11 mouse cellular contexts compared by ENCODE assay signal in genomic region chr12:72515446-72515845, GRCm38 (mm10). TPM values are rescaled to one million over a fixed set of nuclear protein-coding genes. Genes with fewer than 3 reads are reported as not detected.
DNase-seq lines count a peak whose midpoint lies in the region; ATAC-seq and TF ChIP-seq lines count a peak whose summit lies in the region.
"Had no signal": no experiment of that assay in that cellular context is flagged by ENCODE, and none has a peak within 500 bp of the region (broad histone marks: within the 10 kb centered on the region; RNA-seq: fewer than 3 reads in every experiment).

No protein-coding gene starts in this region.

- no peak overlapping the region for H3K27ac ChIP-seq in liver, embryonic 14.5 days
- no peak overlapping the region for H3K27ac ChIP-seq in liver, embryonic 11.5 days (ENCODE audit: low read depth, low read length)
- H3K27ac ChIP-seq: embryonic facial prominence, embryonic 15.5 days had no signal

- no peak for ATAC-seq in liver, embryonic 14.5 days (ENCODE audit: insufficient read depth)
- ATAC-seq in liver, embryonic 11.5 days (replicated peaks; ENCODE audit: low FRiP score) = no peak

- 0 out of 4 replicates have a peak, but pooled peaks cover 0 to 5% of the 10 kb centered on the region in 2 experiments for H3K4me1 ChIP-seq in liver, embryonic 14.5 days (replicated peaks; ENCODE audit: control insufficient read depth in 2 of 2, insufficient read depth in 2 of 2, low read length in 1 of 2)
- H3K4me1 ChIP-seq in liver, embryonic 11.5 days (replicated peaks; ENCODE audit: control insufficient read depth, insufficient read depth, low read length) = no peaks in the 10 kb centered on the region
- H3K4me1 ChIP-seq: embryonic facial prominence, embryonic 15.5 days had no signal

- TF ChIP-seq EP300 in liver, embryonic 14.5 days (IDR thresholded peaks at IDR 0.05; ENCODE audit: low read depth) = no peak

- peak; percentile 10 for DNase-seq in gastrocnemius, adult 18-20 months (ENCODE audit: low spot score)
- no peak for DNase-seq in gastrocnemius, postnatal 4 days (ENCODE audit: low spot score in 2 of 2)
- DNase-seq in liver, embryonic 14.5 days (ENCODE audit: low read depth in 3 of 3, low spot score in 3 of 3) = no peak
- no peak for DNase-seq in liver, embryonic 11.5 days (ENCODE audit: low spot score)
- DNase-seq in brain, embryonic 18.5 days (ENCODE audit: low read depth, low spot score) = peak; percentile 26
- peak; percentile 32 for DNase-seq in naive thymus-derived CD4-positive, alpha-beta T cell, adult 2 months (ENCODE audit: low read depth)
- DNase-seq in cerebellum, adult 18-20 months = no peak
- no peak for DNase-seq in thymus, postnatal 0 days (ENCODE audit: low spot score)
- DNase-seq: spleen, adult 18-20 months had no signal

- H3K4me2 ChIP-seq in liver, embryonic 14.5 days (ENCODE audit: low read depth) = no peak overlapping the region
- no peak overlapping the region for H3K4me2 ChIP-seq in liver, embryonic 11.5 days
- H3K4me2 ChIP-seq: embryonic facial prominence, embryonic 15.5 days had no signal

- H3K9me3 ChIP-seq in liver, embryonic 14.5 days (ENCODE audit: control insufficient read depth, low read length) = no peaks in the 10 kb centered on the region
- no peaks in the 10 kb centered on the region for H3K9me3 ChIP-seq in liver, embryonic 11.5 days (ENCODE audit: control insufficient read depth, low read length)
- H3K9me3 ChIP-seq: embryonic facial prominence, embryonic 15.5 days; megakaryocyte, embryonic 14.5 days had no signal

- TF ChIP-seq CTCF in liver, embryonic 14.5 days (IDR thresholded peaks at IDR 0.05; ENCODE audit: low read depth) = peak; percentile 40; the same call in 1 of the 2 replicates

- H3K4me3 ChIP-seq in liver, embryonic 14.5 days (ENCODE audit: insufficient read depth in 1 of 2, low read depth in 2 of 2, low read length in 2 of 2) = no peak overlapping the region
- no peak overlapping the region for H3K4me3 ChIP-seq in liver, embryonic 11.5 days (ENCODE audit: low read depth, low read length)
- H3K4me3 ChIP-seq: embryonic facial prominence, embryonic 15.5 days had no signal

- no peak overlapping the region for H3K9ac ChIP-seq in liver, embryonic 14.5 days (replicated peaks)
- H3K9ac ChIP-seq in liver, embryonic 11.5 days (ENCODE audit: low read depth, low read length) = no peak overlapping the region
- H3K9ac ChIP-seq: embryonic facial prominence, embryonic 15.5 days had no signal

- WGBS in liver, embryonic 14.5 days (ENCODE audit: insufficient replicate concordance) = 52% methylated on average over 3 of the region's 3 CpGs
- 70% methylated on average over 3 of the region's 3 CpGs for WGBS in liver, embryonic 11.5 days

- H3K36me3 ChIP-seq in liver, embryonic 14.5 days (replicated peaks; ENCODE audit: control insufficient read depth, insufficient read depth, low read depth) = no peaks in the 10 kb centered on the region
- no peaks in the 10 kb centered on the region for H3K36me3 ChIP-seq in liver, embryonic 11.5 days (ENCODE audit: control insufficient read depth, insufficient read depth, low read length)
- H3K36me3 ChIP-seq: embryonic facial prominence, embryonic 15.5 days had no signal

- no peaks in the 10 kb centered on the region for H3K27me3 ChIP-seq in liver, embryonic 14.5 days (ENCODE audit: control insufficient read depth, insufficient read depth, low read length)
- no peaks in the 10 kb centered on the region for H3K27me3 ChIP-seq in liver, embryonic 11.5 days (replicated peaks; ENCODE audit: control insufficient read depth, insufficient read depth, low read length)
- H3K27me3 ChIP-seq: embryonic facial prominence, embryonic 15.5 days; megakaryocyte, embryonic 14.5 days had no signal

RNA-seq across cellular contexts. Expression of gene Pcnx4, which starts 20.7 kb away (rescaled TPM):
- total RNA-seq in gastrocnemius, adult 18-20 months (2021) = 1 to 10 TPM; 2.9 to 3.2 TPM
- total RNA-seq in gastrocnemius, postnatal 4 days (2021) = 1 to 10 TPM; 5.1 to 6.2 TPM
- polyA plus RNA-seq in liver, embryonic 14.5 days (2012; rRNA removed) = 1.6 TPM in 2 replicates
- 2.1 and 2.6 TPM in 2 replicates for polyA plus RNA-seq in liver, embryonic 14.5 days (2014; fragmentation: Nextera tagmentation; extraction: Ambion mirVana)
- 6.5 and 7.1 TPM in 2 replicates for polyA plus RNA-seq in liver, embryonic 11.5 days (2014; fragmentation: Nextera tagmentation; extraction: Ambion mirVana)
- polyA plus RNA-seq in thymus, postnatal 0 days (2015; fragmentation: Nextera tagmentation; extraction: Ambion mirVana) = 7.5 and 8.4 TPM in 2 replicates

Comparison
In these comparisons a context has a peak if more than half of its experiments do, and no peak if none do; other contexts are left out.
1. DNase-seq: peak in gastrocnemius, adult 18-20 months (single experiment), brain, embryonic 18.5 days (single experiment) and naive thymus-derived CD4-positive, alpha-beta T cell, adult 2 months (single experiment); none in gastrocnemius, postnatal 4 days (0 of 2), liver, embryonic 14.5 days (0 of 3), liver, embryonic 11.5 days (single experiment), cerebellum, adult 18-20 months (0 of 2) and thymus, postnatal 0 days (single experiment).